In genomic region chr5:108427186-108427585, GRCm38 (mm10) we compare ENCODE assay signal across 9 mouse cellular contexts. TPM values are rescaled to one million over a fixed set of nuclear protein-coding genes. Genes with fewer than 3 reads are reported as not detected.
A peak's percentile ranks its signal among the peaks of the same experiment; 100 is the strongest.
DNase-seq lines count a peak whose midpoint lies in the region; ATAC-seq and TF ChIP-seq lines count a peak whose summit lies in the region.
"Had no signal": no experiment of that assay in that cellular context is flagged by ENCODE, and none has a peak within 500 bp of the region (broad histone marks: within the 10 kb centered on the region; RNA-seq: fewer than 3 reads in every experiment).

No protein-coding gene starts in this region.

- peak; percentile 78; the same call in 1 of the 2 replicates for ATAC-seq in cerebellum, adult (ENCODE audit: insufficient number of reproducible peaks, low FRiP score, low TSS enrichment)
- no peak; the same call in 1 of the 2 replicates for ATAC-seq in forebrain, postnatal 0 days
- peak; percentile 33; the same call in 1 of the 2 replicates for ATAC-seq in liver, embryonic 12.5 days
- peak; percentile 54; the same call in 1 of the 2 replicates for ATAC-seq in neural tube, embryonic 14.5 days (ENCODE audit: low read depth)

- no peak overlapping the region for H3K4me2 ChIP-seq in forebrain, postnatal 0 days (ENCODE audit: low read depth)
- no peak overlapping the region for H3K4me2 ChIP-seq in liver, embryonic 12.5 days
- no peak overlapping the region for H3K4me2 ChIP-seq in neural tube, embryonic 14.5 days (ENCODE audit: low read depth, low read length)

- TF ChIP-seq POLR2A in kidney, adult 2 months (IDR thresholded peaks at IDR 0.05; ENCODE audit: low read depth, low read length) = no peak

- 58% methylated on average over 1 of the region's 1 CpGs for WGBS in forebrain, postnatal 0 days
- 38% methylated on average over 1 of the region's 1 CpGs for WGBS in kidney, adult 2 months
- WGBS in liver, embryonic 12.5 days (ENCODE audit: insufficient replicate concordance) = 6% methylated on average over 1 of the region's 1 CpGs
- WGBS in neural tube, embryonic 14.5 days = 75% methylated on average over 1 of the region's 1 CpGs

- in situ Hi-C loops in ES-E14 (cut with MboI; ENCODE audit: low sequenced_read_pairs in 2 of 2, unreplicated experiment in 2 of 2) = no loop called here

- H3K79me3 ChIP-seq in C2C12 (ENCODE audit: low read depth) = peaks cover 3% of the 10 kb centered on the region

- H3K79me2 ChIP-seq in C2C12 (ENCODE audit: control insufficient read depth, insufficient read depth) = no peaks in the 10 kb centered on the region

- DNase-seq in ES-E14 (ENCODE audit: low read depth, low spot score) = peak; percentile 37
- DNase-seq in forebrain, postnatal 0 days = peak; percentile 25
- peak; percentile 67 for DNase-seq in kidney, adult 2 months

- H3K9ac ChIP-seq in ES-E14 (ENCODE audit: insufficient read depth, low read depth, low read length, poor library complexity, severe bottlenecking) = no peak overlapping the region
- H3K9ac ChIP-seq in forebrain, postnatal 0 days = no peak overlapping the region
- no peak overlapping the region for H3K9ac ChIP-seq in liver, embryonic 12.5 days
- no peak overlapping the region for H3K9ac ChIP-seq in neural tube, embryonic 14.5 days (replicated peaks; ENCODE audit: low read depth, low read length)

- no peak overlapping the region for H3K4me3 ChIP-seq in C2C12 (ENCODE audit: insufficient read depth, poor library complexity, severe bottlenecking)
- no peak overlapping the region for H3K4me3 ChIP-seq in ES-E14 (ENCODE audit: insufficient read depth in 1 of 2, low read depth in 1 of 2, low read length in 2 of 2, poor library complexity in 1 of 2, severe bottlenecking in 1 of 2)
- H3K4me3 ChIP-seq in forebrain, postnatal 0 days (ENCODE audit: low read depth, low read length) = no peak overlapping the region
- H3K4me3 ChIP-seq in kidney, adult 2 months (ENCODE audit: insufficient read depth, low read depth, low read length) = no peak overlapping the region
- no peak overlapping the region for H3K4me3 ChIP-seq in liver, embryonic 12.5 days
- no peak overlapping the region for H3K4me3 ChIP-seq in neural tube, embryonic 14.5 days (ENCODE audit: low read depth, low read length)

- H3K27ac ChIP-seq in ES-E14 (ENCODE audit: insufficient read depth, low read depth, low read length, poor library complexity, severe bottlenecking) = no peak overlapping the region
- no peak overlapping the region for H3K27ac ChIP-seq in forebrain, postnatal 0 days (ENCODE audit: low read depth, low read length)
- H3K27ac ChIP-seq in kidney, adult 2 months (ENCODE audit: insufficient read depth, low read depth, low read length) = no peak overlapping the region
- no peak overlapping the region for H3K27ac ChIP-seq in liver, embryonic 12.5 days
- H3K27ac ChIP-seq in neural tube, embryonic 14.5 days (ENCODE audit: low read depth, low read length) = no peak overlapping the region

- H3ac ChIP-seq in C2C12 (ENCODE audit: control insufficient read depth, insufficient read length, low read depth) = no peak overlapping the region

- H3K9me3 ChIP-seq in ES-E14 (ENCODE audit: control insufficient read depth, insufficient read depth, low read depth, low read length) = no peaks in the 10 kb centered on the region
- no peaks in the 10 kb centered on the region for H3K9me3 ChIP-seq in forebrain, postnatal 0 days (ENCODE audit: low read length)
- no peaks in the 10 kb centered on the region for H3K9me3 ChIP-seq in liver, embryonic 12.5 days (replicated peaks)
- H3K9me3 ChIP-seq in neural tube, embryonic 14.5 days (ENCODE audit: control insufficient read depth, low read length) = no peaks in the 10 kb centered on the region

- no peaks in the 10 kb centered on the region for H3K27me3 ChIP-seq in C2C12 (ENCODE audit: control insufficient read depth, insufficient read depth, insufficient read length)
- no peaks in the 10 kb centered on the region for H3K27me3 ChIP-seq in forebrain, postnatal 0 days (ENCODE audit: insufficient read depth, low read length)
- no peaks in the 10 kb centered on the region for H3K27me3 ChIP-seq in kidney, adult 2 months (replicated peaks; ENCODE audit: control insufficient read depth, insufficient read depth, low read length)
- no peaks in the 10 kb centered on the region for H3K27me3 ChIP-seq in liver, embryonic 12.5 days (replicated peaks)
- no peaks in the 10 kb centered on the region for H3K27me3 ChIP-seq in neural tube, embryonic 14.5 days (ENCODE audit: control insufficient read depth, insufficient read depth, low read length)

- H3K36me3 ChIP-seq in C2C12 (ENCODE audit: control insufficient read depth, insufficient read depth) (peaks cover 30% of the 10 kb centered on the region), ES-E14 (ENCODE audit: control insufficient read depth, insufficient read depth, low read length, poor library complexity, severe bottlenecking) (peaks cover 10% of the 10 kb centered on the region)
- peaks cover 21% of the 10 kb centered on the region for H3K36me3 ChIP-seq in forebrain, postnatal 0 days (ENCODE audit: insufficient read depth)
- H3K36me3 ChIP-seq in kidney, adult 2 months (ENCODE audit: control insufficient read depth, insufficient read depth, low read length) = no peaks in the 10 kb centered on the region
- H3K36me3 ChIP-seq in liver, embryonic 12.5 days = peaks cover 35% of the 10 kb centered on the region
- H3K36me3 ChIP-seq in neural tube, embryonic 14.5 days (ENCODE audit: control insufficient read depth, insufficient read depth, low read length) = 0 out of 2 replicates have a peak, but pooled peaks cover 11% of the 10 kb centered on the region

- H3K4me1 ChIP-seq in ES-E14 (ENCODE audit: control insufficient read depth in 2 of 2, insufficient read depth in 2 of 2, low read length in 2 of 2, poor library complexity in 1 of 2) = no peaks in the 10 kb centered on the region
- no peaks in the 10 kb centered on the region for H3K4me1 ChIP-seq in forebrain, postnatal 0 days (ENCODE audit: insufficient read depth)
- no peaks in the 10 kb centered on the region for H3K4me1 ChIP-seq in kidney, adult 2 months (ENCODE audit: control insufficient read depth, insufficient read depth, low read length)
- peaks cover 45% of the 10 kb centered on the region for H3K4me1 ChIP-seq in liver, embryonic 12.5 days
- no peaks in the 10 kb centered on the region for H3K4me1 ChIP-seq in neural tube, embryonic 14.5 days (ENCODE audit: control insufficient read depth, insufficient read depth, low read length)

- TF ChIP-seq CTCF in C2C12 (IDR thresholded peaks at IDR 0.05; ENCODE audit: control insufficient read depth, insufficient read depth, insufficient read length) = peak; percentile 53
- peak; percentile 86 for TF ChIP-seq CTCF in forebrain, postnatal 0 days (IDR thresholded peaks at IDR 0.05; ENCODE audit: low read depth)
- TF ChIP-seq CTCF in kidney, adult 2 months (conservative IDR thresholded peaks at IDR 0.05; ENCODE audit: insufficient read depth, insufficient read length, low read depth, low read length) = peak; percentile 98; the same call in 1 of the 2 replicates

TF ChIP-seq in C2C12, 6 proteins besides CTCF, POLR2A, EP300 and RAD21 (continues in another document):
- no peak for TF ChIP-seq FOSL1 (IDR thresholded peaks at IDR 0.05; ENCODE audit: insufficient read depth, low read length, poor library complexity, severe bottlenecking)
- TF ChIP-seq MAX (IDR thresholded peaks at IDR 0.05) = no peak

TF ChIP-seq in ES-E14, 5 proteins besides CTCF, POLR2A, EP300 and RAD21 (continues in another document):
- peak; percentile 91 for TF ChIP-seq ZC3H11A (IDR thresholded peaks at IDR 0.05; ENCODE audit: borderline replicate concordance, low read depth, low read length)

RNA-seq across cellular contexts. Expression of gene Atp5k, which starts 7.1 kb away (rescaled TPM):
- 1,015 TPM for polyA plus RNA-seq in C2C12 (2012; fragmentation: generic; extraction: Trizol)
- total RNA-seq in ES-E14 (2012; rRNA removed) = 510 and 685 TPM in 2 replicates
- 152 and 289 TPM in 2 replicates for total RNA-seq in forebrain, postnatal 0 days (2014; rRNA removed)
- 489 and 610 TPM in 2 replicates for polyA plus RNA-seq in forebrain, postnatal 0 days (2015; fragmentation: Nextera tagmentation; extraction: Ambion mirVana)
- 103 and 172 TPM in 2 replicates for polyA plus RNA-seq in kidney, adult 2 months (2012; rRNA removed)
- 355 and 360 TPM in 2 replicates for polyA plus RNA-seq in liver, embryonic 12.5 days (2016; fragmentation: Nextera tagmentation; extraction: Ambion mirVana)
- polyA plus RNA-seq in neural tube, embryonic 14.5 days (2014; fragmentation: Nextera tagmentation; extraction: Ambion mirVana) = 390 and 448 TPM in 2 replicates

RNA-seq across cellular contexts. Expression of gene Mfsd7a, which starts 21.5 kb away (rescaled TPM):
- 0.25 TPM for polyA plus RNA-seq in C2C12 (2012; fragmentation: generic; extraction: Trizol)
- total RNA-seq in ES-E14 (2012; rRNA removed) = 0.36 and 0.79 TPM in 2 replicates
- 0.05 and 0.38 TPM in 2 replicates for total RNA-seq in forebrain, postnatal 0 days (2014; rRNA removed)
- polyA plus RNA-seq in forebrain, postnatal 0 days (2015; fragmentation: Nextera tagmentation; extraction: Ambion mirVana) = 0.12 and 0.13 TPM in 2 replicates
- polyA plus RNA-seq in kidney, adult 2 months (2012; rRNA removed) = 5.0 and 5.3 TPM in 2 replicates
- 0.15 TPM in 1 of 2 replicates, not detected in the other for polyA plus RNA-seq in liver, embryonic 12.5 days (2016; fragmentation: Nextera tagmentation; extraction: Ambion mirVana)
- 0.14 TPM in 1 of 2 replicates, not detected in the other for polyA plus RNA-seq in neural tube, embryonic 14.5 days (2014; fragmentation: Nextera tagmentation; extraction: Ambion mirVana)

RNA-seq across cellular contexts. Expression of gene Pcgf3, which starts 33.8 kb away (rescaled TPM):
- polyA plus RNA-seq in C2C12 (2012; fragmentation: generic; extraction: Trizol) = 14.4 TPM
- total RNA-seq in ES-E14 (2012; rRNA removed) = 29.1 and 29.6 TPM in 2 replicates
- 38.3 and 42.7 TPM in 2 replicates for total RNA-seq in forebrain, postnatal 0 days (2014; rRNA removed)
- 12.1 and 18.2 TPM in 2 replicates for polyA plus RNA-seq in forebrain, postnatal 0 days (2015; fragmentation: Nextera tagmentation; extraction: Ambion mirVana)
- 9.0 and 10.2 TPM in 2 replicates for polyA plus RNA-seq in kidney, adult 2 months (2012; rRNA removed)
- 12.6 and 14.8 TPM in 2 replicates for polyA plus RNA-seq in liver, embryonic 12.5 days (2016; fragmentation: Nextera tagmentation; extraction: Ambion mirVana)
- 33.9 and 37.8 TPM in 2 replicates for polyA plus RNA-seq in neural tube, embryonic 14.5 days (2014; fragmentation: Nextera tagmentation; extraction: Ambion mirVana)

RNA-seq across cellular contexts. Expression of gene Pde6b, which starts 39.0 kb away (rescaled TPM):
- 0.01 TPM for polyA plus RNA-seq in C2C12 (2012; fragmentation: generic; extraction: Trizol)
- 0.04 and 0.16 TPM in 2 replicates for total RNA-seq in ES-E14 (2012; rRNA removed)
- total RNA-seq in forebrain, postnatal 0 days (2014; rRNA removed) = 0.05 TPM in 1 of 2 replicates, not detected in the other
- 0.12 TPM in 1 of 2 replicates, not detected in the other for polyA plus RNA-seq in forebrain, postnatal 0 days (2015; fragmentation: Nextera tagmentation; extraction: Ambion mirVana)
- not detected in 2 replicates for polyA plus RNA-seq in kidney, adult 2 months (2012; rRNA removed)
- 0.17 and 0.24 TPM in 2 replicates for polyA plus RNA-seq in liver, embryonic 12.5 days (2016; fragmentation: Nextera tagmentation; extraction: Ambion mirVana)
- not detected in 2 replicates for polyA plus RNA-seq in neural tube, embryonic 14.5 days (2014; fragmentation: Nextera tagmentation; extraction: Ambion mirVana)

RNA-seq across cellular contexts. Expression of gene Gm42517, which starts 59.5 kb away (rescaled TPM):
- polyA plus RNA-seq in C2C12 (2012; fragmentation: generic; extraction: Trizol) = 1.1 TPM
- total RNA-seq in ES-E14 (2012; rRNA removed) = 0.16 and 0.45 TPM in 2 replicates
- 65.7 and 66.7 TPM in 2 replicates for total RNA-seq in forebrain, postnatal 0 days (2014; rRNA removed)
- 5.2 and 6.2 TPM in 2 replicates for polyA plus RNA-seq in forebrain, postnatal 0 days (2015; fragmentation: Nextera tagmentation; extraction: Ambion mirVana)
- polyA plus RNA-seq in kidney, adult 2 months (2012; rRNA removed) = 0.59 and 0.95 TPM in 2 replicates
- polyA plus RNA-seq in liver, embryonic 12.5 days (2016; fragmentation: Nextera tagmentation; extraction: Ambion mirVana) = 0.07 TPM in 1 of 2 replicates, not detected in the other
- 4.7 and 5.7 TPM in 2 replicates for polyA plus RNA-seq in neural tube, embryonic 14.5 days (2014; fragmentation: Nextera tagmentation; extraction: Ambion mirVana)
- polyA plus RNA-seq: heart, embryonic 16.5 days; stomach, embryonic 14.5 days had no signal
